Mouse (Mus musculus) cerebellum, adult 18-20 months (tissue): Measurements from ENCODE around the gene Slc44a5.

Source experiments
- DNase-seq, 2 experiments: peaks; one replicate each; pipeline ENCODE4 v3.0.0; 2021

Gene Slc44a5

DNA sequence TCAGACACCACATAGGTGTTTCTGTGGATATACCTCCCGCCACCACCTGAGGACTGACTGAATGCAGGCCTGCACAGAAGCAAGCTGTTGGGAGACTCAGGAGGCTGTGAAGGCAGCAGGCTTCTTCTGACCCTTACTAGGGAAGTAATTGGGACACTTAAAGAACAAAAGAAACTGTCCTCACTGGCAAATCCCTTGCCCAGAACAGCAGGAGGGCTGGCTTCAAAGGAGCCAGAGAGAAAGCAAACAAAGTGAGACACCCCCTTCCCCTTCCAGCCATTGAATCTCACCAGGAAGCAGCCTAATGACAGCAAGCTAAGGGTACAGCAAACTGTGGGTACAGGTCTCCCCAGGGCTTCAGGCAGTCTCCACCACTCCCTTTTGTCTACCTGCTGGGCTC lies 200.3 kb downstream of the Slc44a5 start:
- DNase-seq, result no peak

DNA sequence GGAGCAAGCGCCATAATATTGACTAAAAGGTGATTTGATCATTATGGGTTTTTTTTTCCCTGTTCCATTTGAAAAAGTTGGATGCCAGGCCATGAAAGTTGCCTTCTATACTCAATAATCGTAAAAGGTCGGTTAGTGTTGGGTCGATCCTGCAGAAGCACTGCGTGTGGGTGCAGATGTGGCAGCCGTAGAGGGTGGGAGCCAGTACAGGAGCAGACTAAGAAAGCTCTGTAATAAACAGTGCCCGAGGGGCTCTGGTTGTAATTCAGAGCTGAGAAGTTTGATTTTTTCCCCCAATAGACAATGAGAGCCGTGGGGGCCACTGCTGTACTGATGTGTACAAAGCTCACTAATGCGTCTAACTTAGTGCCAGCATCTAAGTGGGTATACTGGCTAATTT lies 200.8 kb downstream of the Slc44a5 start:
- DNase-seq, result no peak

DNA sequence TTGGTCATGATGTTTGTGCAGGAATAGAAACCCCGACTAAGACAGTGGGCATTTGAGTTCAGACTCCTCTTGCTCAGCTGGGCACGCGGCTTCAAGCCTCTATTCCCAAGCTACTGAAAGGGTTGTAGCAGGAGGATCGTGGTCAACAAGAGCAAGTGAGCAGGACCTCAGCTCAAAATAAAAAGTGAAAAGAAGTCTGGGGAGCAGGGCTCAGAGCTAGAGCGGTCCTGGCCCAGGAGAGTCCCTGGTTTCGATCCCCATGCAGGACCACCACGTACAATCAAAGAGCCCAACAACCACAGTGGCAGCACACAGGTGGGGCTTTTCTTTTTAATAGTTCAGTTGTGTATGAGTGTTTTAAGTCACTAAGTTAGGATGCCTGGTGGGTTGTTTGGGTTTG lies 201.5 kb downstream of the Slc44a5 start:
- no peak for DNase-seq

DNA sequence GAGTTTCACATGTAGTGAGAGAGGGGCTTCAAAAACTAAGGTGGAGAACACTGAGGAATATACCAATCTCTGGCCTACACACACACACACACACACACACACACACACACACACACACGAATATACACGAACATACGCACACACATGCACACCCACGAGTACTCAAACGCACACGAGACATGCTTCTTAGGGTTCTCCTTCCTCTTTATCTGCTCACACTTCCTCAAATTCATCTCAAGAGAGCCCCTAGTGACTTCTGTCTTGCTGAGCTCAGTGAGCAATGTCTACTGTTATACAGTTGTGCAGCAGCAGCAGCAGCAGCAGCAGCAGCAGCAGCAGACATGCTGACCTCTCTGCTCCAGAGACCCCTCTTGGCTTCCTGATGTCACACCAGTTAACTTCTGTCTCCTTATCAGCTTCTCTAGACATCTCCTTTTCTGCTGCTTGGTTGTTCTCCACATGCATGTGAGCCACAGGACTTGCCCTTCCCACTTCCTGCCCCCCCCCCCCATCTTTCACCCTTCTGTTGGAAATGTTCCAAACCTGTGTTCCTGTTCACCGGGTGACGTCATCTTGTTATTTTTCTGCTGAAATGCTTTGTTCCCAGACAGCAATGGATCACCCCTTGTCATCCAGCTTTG lies 204.5 kb downstream of the Slc44a5 start:
- DNase-seq, result no peak

DNA sequence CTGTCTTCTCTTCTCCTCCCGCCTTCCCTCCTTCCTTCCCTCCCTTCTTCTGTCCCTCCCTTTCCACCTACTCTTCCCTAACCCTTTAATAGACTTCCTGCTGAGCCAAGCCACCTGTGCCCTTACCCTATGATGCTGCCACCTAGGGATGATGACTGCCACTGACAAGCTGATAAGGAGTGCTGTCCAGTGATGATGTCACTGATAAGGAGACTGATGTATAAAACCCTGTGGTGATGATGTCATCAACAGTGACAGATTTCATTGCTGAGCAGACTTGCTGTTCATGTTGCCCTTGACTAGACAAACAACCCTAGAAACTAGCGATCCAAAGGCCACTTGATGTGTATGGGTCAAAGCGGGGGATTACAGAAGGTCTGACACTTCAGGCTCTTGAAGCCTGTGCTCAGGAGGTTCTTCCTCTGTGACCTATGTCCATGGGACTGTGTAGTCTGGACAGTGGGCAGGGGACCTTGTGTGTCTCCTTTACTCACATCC lies 206.2 kb downstream of the Slc44a5 start:
- DNase-seq, result no peak

DNA sequence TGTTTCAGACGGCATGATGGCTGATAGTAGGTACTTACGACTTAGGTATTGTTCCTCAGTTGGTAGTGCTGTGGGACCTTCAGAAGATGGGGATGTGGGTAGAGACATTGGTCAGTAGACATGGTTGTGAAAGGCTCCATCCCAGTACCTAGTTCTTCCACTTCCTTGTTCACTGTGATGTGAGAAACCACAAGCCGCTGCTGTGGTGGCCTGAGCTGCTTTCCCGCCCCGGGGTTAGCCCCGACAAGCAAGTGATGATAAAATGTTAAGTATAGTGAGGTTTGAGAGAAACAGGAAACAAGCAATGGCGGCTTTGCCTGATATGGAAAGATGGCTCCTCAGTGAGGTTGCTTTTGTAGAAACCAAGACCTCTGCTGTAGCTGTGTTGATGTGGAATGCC lies 209.8 kb downstream of the Slc44a5 start:
- DNase-seq, result no peak

DNA sequence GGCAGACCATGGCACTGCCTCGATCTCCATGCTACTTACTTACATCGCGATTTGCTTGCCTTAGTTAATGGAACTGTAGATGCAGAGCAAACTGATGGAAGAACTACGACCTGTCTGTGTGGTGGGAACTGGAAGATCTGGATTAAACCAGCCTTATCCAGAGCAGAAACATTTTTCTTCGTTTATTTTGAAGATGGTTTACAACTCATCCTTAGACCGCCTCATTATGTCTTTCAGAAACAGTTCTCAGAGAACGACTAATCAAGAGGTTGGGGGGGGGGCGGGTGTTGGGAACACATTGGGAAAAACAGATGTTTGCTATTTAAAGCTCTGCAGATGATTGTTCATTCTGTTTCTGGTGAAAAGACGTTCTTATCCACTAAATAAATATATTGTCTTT lies 210.7 kb downstream of the Slc44a5 start:
- no peak for DNase-seq

DNA sequence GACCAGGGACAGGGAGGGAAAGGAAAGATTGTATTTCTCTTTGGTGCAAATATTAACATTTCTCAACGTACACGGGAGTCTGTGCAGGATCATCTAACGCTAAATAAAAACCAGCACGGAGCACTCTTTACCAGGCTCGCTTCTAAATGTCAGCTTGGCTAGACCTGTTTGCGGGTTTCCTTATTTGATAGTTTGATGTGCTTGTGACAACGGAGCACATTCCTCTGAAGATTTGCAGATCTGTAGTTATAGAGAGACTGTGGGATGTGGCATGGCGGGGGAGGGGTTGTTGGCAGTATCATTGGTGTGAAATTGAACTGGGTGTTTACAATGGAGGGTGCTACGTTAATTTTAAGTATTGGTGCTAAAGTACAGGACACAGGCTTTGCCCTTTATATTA lies 215.4 kb downstream of the Slc44a5 start:
- no peak for DNase-seq

DNA sequence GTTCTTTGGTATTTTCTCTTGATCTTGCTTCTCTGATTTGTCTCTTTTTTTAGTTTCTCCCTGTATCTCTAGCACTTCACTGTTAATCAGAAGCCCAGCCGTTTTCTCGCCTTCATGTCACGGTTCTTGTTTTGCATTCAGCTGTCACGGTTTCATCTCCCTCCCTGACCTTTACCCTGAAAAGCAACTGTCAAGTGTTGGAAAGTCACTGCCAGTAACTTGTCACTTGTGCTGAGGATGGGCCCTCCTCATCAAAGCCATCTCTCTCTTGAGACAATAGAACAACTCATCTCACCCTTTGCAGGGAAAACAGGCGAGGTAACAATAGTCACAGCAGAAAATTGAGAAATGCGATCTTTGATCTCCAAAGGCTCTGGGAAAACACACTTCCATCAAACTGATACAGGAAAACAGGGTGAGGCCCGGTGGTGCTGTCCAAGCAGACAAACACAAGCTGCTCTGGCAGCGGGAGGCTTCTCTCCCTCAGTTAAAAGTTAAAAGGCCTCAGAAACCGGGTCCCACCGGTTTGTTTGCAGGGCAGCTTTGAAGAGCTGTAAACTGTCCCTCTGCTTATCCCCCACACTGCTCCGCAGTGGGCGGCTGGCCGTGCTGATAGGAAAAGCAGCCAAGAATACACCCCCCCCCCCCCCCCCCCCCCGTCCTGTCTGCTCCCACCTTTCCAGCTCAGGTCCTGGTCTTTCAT lies 219.2 kb downstream of the Slc44a5 start:
- DNase-seq, result no peak

DNA sequence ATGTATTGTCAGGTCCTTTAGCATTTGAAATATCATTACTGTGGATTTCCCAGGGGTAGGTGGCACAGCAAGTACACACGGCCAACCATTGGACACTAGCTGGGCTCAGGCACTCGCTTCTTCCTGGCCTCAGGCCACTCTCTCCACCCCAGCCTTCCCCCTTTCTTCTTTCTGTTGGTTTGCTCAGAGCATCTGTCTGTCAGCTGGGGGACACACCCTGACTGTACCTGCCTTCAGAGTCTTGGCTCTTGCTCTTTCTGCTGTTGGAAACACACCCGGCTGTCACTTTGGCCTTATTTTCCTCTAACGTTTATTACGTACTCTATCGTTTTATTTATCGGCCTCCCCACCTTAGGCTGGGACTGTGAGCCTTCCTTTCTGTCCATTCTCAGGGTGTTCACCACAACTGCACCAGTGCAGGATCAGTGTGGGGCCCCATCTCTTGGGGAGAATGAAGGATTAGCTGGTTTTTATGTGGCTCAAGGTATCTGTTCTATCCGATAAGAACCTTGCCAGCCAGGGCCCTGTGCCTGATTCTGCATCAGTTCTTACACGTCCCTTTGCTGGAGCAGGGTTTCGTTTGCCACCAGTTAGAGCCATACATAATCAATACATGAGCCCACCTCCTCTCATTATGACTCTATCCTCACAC lies 220.1 kb downstream of the Slc44a5 start:
- no peak for DNase-seq

DNA sequence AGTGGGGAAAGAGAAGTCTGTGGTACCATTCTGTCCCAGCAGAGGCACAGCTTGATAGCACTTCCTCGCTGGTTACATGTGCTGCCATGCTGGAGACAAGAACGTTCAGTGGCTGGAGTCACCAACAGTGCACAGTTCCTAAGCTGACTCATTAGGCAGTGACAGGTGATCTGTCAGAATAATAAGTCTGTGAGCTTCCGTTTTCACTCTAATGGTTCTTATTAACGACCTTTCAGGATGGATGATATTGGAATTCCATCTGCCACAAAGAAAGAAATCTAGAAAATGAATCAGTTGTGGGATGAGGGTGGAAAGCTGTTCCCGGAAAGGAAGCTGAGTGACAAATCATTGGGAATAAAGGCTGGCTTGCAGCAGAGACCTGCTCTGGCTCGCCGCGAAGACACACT lies 227.2 kb downstream of the Slc44a5 start:
- no peak for DNase-seq

DNA sequence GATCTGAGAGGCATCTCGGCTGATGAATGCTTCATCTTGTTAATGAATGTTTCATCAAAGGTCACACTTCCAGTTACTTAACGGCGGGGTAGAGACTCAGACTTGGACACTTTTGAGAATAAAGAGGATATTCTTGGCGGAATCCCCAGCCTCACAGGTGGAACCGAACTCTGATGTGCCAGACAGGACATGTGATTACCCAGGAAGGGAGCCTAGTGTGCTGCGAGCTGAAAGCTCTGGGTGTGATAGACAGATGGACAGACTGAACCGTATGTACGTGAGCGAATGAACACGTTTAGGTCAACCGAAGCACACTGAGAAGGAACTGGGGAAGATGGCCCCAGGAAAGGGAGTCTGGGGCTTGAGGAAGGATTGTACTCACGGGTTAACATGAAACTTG lies 228.6 kb downstream of the Slc44a5 start:
- DNase-seq, result peak in 1 of 2 experiments; percentile 4

DNA sequence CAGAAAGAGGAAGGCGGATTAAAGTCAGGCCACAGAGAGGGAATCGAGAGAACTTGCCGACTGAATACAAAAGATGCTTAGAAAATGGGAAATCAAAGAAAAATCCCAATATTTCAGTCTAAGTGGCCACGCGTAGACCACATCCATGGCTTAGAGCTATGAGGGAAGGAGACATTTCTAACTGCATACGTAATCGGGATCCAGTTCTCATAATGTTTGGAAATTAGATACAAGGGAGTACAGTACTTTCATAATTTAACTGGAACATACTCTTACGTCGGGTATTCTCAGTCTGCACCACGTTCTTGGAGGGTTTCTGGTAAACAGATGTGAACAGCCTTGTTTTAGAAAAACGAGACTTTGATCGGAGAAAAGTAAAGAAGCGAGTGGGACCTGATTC lies 229.1 kb downstream of the Slc44a5 start:
- no peak for DNase-seq

DNA sequence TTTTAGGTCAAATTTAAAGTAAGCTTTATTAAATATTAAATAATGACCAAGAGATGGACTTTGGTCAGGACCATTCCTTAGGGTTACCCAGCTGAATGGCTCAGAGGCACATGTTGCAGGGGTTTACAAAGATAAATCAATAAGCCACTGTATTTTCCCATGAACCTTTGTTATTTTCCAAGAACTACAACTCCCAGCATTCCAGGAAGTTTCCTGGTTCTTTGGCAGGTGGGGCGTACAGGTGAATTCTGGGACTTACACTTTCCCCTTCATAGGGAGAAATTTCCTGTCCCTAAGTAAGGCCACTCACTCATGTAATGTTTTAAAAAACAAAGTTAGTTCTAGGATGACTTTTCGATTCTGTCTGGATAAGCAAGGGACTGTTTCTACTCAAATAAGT lies 235.2 kb downstream of the Slc44a5 start:
- no peak for DNase-seq

DNA sequence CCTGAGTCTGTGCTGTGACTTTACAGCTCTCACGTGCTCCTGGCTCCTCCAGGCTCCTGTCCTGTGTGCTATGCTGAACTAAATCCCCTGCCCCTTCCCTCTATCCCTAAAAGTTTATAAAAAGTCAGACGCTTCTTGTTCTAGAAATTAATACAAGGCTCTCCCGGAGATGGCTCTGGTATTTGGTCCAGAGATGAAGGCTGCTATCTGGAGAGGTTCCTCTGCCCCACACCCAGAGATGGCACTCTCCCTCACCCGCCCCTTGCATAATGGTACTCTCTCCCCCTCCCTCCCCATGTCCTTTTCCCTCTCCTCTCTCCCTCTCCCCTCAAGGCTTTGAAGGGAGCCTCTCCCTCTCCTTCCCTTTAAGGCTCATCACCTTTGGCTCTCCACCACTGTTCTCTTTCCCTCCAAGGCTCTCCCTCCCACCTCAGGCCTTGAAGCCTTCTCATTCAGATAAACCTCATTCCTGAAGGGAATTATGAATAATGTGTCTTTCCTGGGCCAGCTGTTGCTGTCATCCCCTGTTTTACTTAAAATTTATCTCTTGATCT lies 236.0 kb downstream of the Slc44a5 start:
- DNase-seq, result no peak

DNA sequence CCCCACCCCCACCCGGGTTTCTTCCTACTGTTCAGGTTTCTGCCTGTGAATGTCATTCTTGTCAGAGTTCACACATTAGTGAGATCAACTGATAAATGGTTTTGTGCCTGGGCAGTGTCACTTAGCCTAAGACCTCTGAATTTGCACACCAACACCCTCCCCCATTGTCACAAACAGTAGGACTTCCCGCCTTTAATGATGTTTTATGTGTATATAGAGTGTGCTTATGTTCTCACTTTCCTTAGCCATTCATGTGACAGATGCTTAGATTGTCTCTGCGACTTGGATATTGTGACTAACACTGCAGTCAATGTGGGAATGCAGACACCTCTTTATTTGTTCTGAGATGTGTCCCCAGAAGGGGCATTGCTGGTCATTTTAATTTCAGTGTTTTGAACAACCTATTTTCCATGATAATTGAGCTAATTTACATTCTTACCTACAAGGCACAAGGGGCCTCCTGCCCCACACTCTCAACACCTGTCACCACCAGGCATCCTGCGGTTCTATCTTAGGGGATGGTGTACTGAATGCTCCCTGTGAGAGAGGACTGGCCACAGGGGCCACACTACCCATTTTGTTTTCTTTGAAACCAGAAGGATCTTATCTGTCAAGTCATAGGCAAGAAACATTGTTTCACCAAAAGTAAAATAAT lies 236.7 kb downstream of the Slc44a5 start:
- DNase-seq, result no peak

DNA sequence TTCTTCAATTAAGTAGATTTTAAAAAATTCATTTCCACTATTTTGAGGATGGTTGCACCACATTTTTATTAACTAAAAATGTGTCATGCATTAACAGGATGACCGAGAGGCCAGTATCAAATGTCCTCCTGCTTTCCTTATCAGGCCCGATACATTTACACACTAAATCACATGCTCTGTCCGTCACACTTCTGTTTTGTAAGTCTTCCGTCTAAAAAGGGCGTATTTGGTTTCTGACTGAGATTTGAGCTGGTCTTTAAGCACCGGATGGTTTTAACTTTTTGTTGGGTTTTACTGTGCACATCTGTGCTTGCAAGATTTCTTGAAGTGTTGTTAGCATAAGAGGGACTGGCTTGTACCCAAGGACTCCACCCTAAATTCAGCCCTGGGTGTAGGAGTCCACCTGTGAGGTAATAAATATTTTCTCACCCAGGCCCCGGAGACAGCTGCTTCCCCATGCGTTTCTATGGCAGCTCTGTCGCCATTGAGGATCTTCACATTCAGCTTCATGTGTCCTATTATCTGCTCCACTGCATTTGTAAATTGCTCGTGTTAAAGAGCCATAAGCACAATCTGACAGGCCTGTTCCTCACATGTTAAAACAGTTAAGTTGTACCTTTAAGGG lies 237.3 kb downstream of the Slc44a5 start:
- DNase-seq, result no peak

DNA sequence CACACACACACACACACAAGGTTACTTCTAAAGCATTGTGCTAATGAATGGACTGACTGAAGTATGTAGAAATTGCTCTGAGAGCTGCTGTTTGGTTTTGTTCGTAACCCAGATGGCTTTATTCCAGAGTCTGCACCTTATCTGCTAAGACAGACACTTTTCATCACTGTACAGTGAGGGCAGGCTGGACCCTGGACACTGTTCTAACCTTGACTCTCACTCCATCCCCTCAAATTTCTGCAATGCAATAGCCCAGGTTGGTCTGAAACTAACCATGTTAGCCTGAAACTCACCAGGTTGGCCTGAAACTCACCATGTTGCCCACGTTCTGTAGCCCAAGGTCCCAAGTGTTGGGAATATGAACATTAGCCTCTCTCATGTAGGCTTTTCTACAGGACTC lies 239.3 kb downstream of the Slc44a5 start:
- DNase-seq, result no peak

DNA sequence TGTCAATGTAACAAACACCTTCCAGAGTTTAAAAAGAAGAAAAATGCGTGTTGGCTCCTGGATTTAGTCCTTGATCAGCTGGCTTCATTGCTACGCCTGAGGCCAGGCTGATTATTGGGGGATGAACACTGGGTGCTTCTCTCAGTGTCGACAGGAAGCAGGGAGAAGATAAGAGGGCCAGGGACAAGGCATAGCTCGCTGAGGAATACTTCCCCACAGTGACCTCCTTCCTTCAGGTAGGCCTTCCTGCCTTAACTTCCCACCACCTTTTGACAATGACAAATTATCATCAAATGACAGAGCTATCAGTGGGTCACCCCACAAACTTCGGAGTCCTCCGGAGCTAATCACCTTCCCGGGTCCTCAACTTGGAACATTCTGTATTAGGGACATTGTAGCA lies 242.1 kb downstream of the Slc44a5 start:
- DNase-seq, result no peak

DNA sequence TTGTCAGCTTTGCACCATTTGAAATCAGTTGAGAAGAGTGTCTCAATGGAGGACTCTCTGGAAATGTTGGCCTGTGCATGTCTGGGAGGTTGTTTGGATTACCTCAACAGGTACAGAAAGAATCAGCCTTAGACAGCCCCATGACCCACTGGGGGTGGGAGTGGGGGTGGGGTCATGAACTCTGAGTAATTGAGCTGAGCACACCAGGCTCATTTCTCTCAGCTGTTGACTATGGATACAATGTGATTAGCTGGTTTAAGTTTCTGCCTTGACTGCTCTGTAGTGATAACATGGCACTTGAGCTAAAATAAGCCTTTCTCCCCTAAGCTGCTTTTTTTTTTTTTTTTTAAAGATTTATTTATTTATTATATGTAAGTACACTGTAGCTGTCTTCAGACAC lies 242.5 kb downstream of the Slc44a5 start:
- DNase-seq, result no peak

DNA sequence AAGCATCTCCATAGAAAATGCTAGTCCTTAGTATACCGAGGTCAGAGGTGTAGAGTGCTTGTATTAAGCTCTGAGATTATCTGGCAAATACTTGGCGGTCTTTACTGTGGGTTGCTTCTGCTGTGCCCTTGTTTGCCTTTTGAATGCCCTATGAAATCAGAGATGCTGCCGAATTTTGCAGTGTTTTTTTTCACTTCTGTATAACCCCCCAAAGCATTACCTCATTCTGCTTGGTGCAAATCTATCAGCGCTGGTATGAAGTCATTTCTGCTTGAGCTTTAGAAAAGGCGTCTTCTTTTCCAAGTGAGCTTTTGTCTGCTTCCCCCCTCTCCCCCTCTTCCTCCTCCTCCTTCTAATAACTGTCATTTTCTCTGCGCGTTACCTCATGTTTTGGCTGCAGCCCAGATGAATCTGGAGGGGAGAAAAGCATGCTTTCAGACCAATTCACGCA lies 248.9 kb downstream of the Slc44a5 start:
- DNase-seq, result no peak

DNA sequence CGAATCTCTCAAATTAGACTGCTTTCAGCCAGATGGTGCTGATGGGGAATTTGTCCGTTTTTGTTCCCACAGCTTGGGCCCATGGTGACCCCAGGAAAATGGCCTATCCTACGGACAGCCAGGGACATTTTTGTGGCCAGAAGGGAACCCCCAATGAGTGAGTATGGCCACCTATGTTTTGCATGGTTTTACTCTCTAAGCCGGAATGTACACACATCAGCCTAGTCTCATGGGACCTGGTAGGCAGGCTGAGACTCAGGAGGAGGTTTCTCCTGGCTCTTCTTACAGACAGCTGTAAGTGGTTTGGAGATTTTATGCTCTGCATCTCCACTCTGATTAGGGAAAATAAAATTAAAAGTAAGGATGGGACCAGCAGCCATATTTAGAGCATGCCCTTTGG lies 249.5 kb downstream of the Slc44a5 start:
- no peak for DNase-seq
